Mouse (Mus musculus) cerebellum, adult 2 months (tissue): ENCODE measurements around the gene Unc45b. TPM values are rescaled to one million over a fixed set of nuclear protein-coding genes. Genes with fewer than 3 reads are reported as not detected.

Source experiments
- DNase-seq, 2 experiments: peaks; one replicate each; pipeline ENCODE4 v3.0.0; 2021
- H3K27ac ChIP-seq: fragments of 200-500 bp; 2 replicates; pipeline ENCODE4 v1.5.1; 2012; ENCODE audit warnings: low read length, control low read depth, inconsistent platforms; ENCODE audit not compliant: insufficient read depth
- H3K27me3 ChIP-seq: fragments of 200-500 bp; 2 replicates; pipeline ENCODE4 v1.6.1; 2012; ENCODE audit warnings: inconsistent platforms, mild to moderate bottlenecking, low read length, moderate library complexity; ENCODE audit not compliant: control insufficient read depth, insufficient read depth
- H3K4me1 ChIP-seq: fragments of 200-500 bp; 2 replicates; pipeline ENCODE4 v1.6.1; 2011; ENCODE audit warnings: low read length; ENCODE audit not compliant: control insufficient read depth, insufficient read depth
- H3K4me3 ChIP-seq: fragments of 200-500 bp; replicated peaks from 2 replicates; pipeline ENCODE3; 2011; ENCODE audit warnings: mild to moderate bottlenecking, low read depth, low read length, control low read depth; ENCODE audit not compliant: insufficient read depth
- CTCF ChIP-seq: fragments of 200-500 bp; IDR thresholded peaks from 2 replicates; pipeline ENCODE4 v1.5.1; 2011; ENCODE audit warnings: low read depth, mild to moderate bottlenecking, control low read depth, low read length, moderate library complexity, borderline replicate concordance; ENCODE audit not compliant: insufficient read depth
- POLR2A ChIP-seq: fragments of 200-500 bp; IDR thresholded peaks from 2 replicates; pipeline ENCODE4 v1.6.1; 2011; ENCODE audit warnings: low read length, control low read depth, borderline replicate concordance; ENCODE audit not compliant: insufficient read depth
- WGBS: fragments of 180-500 bp; shearing (Covaris S2); methylation state at CpG from one replicate; pipeline ENCODE4 v1.1.7; 2018; 5-methylcytosine and 5-hydroxymethylcytosine counted together
- polyA plus RNA-seq: library from polyadenylated mRNA; depleted of rRNA; stranded (reverse); fragments of >200 nt; gene quantifications from 2 replicates; pipeline ENCODE4 v1.2.3, GENCODE M21; 2012

Gene Unc45b
- polyA plus RNA-seq, 1 experiment: 1.9 TPM

- TF ChIP-seq POLR2A (no peak), CTCF (no peak)
- Histone ChIP-seq H3K4me1 (no peaks in the 10 kb centered on the region), H3K27me3 (no peaks in the 10 kb centered on the region), H3K4me3 (no peak overlapping the region), H3K27ac (no peak overlapping the region)
- DNase-seq: no peak
- WGBS: 81% methylated on average over 8 of the region's 8 CpGs
Measured at GRCm38 (mm10) chr11:82883180-82883579, 27.2 kb upstream of the Unc45b start.

DNA sequence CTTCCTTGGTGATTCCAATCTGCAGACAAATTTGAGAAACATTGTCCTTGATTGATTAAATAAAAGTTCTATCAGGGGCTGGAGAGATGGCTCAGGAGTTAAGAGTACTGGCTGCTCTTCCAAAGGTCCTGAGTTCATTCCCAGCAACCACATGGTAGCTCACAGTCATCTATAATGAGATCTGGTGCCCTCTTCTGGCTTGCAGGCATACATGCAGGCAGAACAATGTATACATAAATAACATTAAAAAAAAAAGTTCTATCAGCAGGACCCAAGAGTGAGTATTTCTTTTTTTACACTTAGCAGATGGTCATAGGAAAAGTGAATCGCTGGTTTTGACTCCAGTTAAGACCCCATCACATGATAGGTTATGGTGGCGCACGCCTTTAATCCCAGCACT lies 23.8 kb upstream of the Unc45b start:
- no peak overlapping the region for H3K4me3 ChIP-seq
- H3K27me3 ChIP-seq: no peaks in the 10 kb centered on the region
- no peak for DNase-seq
- WGBS: 90% methylated on average over 3 of the region's 3 CpGs
- H3K27ac ChIP-seq: no peak overlapping the region
- TF ChIP-seq POLR2A: no peak
- no peak for TF ChIP-seq CTCF
- peaks cover 4% of the 10 kb centered on the region; the same call in 1 of the 2 replicates for H3K4me1 ChIP-seq

- Histone ChIP-seq H3K4me1 (peaks cover 4% of the 10 kb centered on the region; the same call in 1 of the 2 replicates), H3K27ac (peak overlapping the region; percentile 15; the same call in 1 of the 2 replicates), H3K27me3 (no peaks in the 10 kb centered on the region), H3K4me3 (peak overlapping the region; percentile 30)
- no peak for TF ChIP-seq CTCF
- TF ChIP-seq POLR2A: no peak
- 15% methylated on average over 10 of the region's 10 CpGs for WGBS
- DNase-seq: peak in 1 of 2 experiments; percentile 25
Measured at GRCm38 (mm10) chr11:82888491-82888946, 21.8 kb upstream of the Unc45b start.

DNA sequence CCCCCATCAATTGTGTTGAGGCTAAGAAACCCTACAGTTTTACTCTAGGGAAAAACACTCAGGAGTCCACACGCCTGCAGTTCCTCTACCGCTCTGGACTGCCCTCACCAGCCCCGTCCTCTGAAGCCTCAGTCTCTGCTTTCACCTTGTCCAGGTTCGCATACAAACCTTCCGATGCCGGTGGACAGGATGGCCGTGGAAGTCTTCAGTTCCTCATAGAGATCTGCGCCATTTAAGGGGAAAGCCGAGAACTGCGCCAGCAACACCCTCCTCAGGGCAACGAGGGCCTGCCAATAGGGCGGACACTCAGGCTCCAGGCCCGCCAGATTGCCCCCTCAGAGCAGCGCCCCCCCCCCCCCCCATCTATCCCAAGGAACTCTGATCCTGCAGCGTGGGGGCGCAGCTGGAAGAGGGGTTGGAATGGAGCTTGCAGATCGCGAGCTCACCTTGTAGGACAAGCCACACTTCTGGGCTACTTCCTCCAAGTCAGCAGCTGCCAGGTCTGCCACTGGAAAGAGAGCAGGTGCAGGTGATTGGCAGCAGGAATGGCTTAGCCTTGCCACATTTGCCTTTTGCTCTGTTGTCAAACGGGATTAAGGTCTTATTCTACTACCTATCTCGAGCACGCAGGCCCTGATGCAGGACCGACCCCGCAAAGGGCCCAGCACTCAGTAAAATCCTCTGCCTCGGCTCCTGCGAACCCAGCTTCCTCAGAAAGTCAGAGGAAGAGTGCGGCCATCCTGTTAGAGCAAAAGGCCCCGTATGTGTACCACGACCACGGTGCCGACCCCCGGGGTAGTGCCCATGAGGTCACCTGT lies 20.6 kb upstream of the Unc45b start:
- Histone ChIP-seq H3K27ac (peak overlapping the region; percentile 53), H3K4me3 (peak overlapping the region; percentile 89), H3K27me3 (no peaks in the 10 kb centered on the region), H3K4me1 (peaks cover 4% of the 10 kb centered on the region; the same call in 1 of the 2 replicates)
- DNase-seq: peak in 1 of 2 experiments; percentile 32
- TF ChIP-seq POLR2A (no peak), CTCF (no peak)
- WGBS: 2% methylated on average over 31 of the region's 31 CpGs

DNA sequence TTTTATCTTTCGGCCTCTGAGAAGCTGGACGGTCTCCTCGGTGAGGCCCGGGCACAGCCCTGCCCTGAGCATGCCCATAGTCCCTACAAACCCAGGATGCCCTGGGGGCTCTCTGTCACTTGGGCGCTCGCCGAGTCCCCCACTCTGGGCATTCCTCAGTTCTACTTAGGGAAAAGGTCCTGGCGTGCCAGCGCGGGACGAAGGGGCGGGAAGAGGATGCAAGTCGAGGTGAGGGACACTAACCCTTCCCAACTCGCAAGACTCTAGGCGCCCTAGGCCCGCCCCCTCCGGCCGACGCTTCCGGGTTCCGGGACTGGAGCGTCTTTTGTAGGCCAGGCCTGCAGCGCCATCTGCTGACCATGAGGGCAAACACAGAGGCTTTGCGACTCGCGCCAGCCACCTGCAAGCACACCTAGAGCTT lies 20.0 kb upstream of the Unc45b start, which contains the start of gene Rad51d:
Gene Rad51d, minus strand, starts transcription at position 273 of the 421 bp plus-strand sequence.
- Histone ChIP-seq H3K4me1 (peaks cover 4% of the 10 kb centered on the region; the same call in 1 of the 2 replicates), H3K4me3 (peak within 1 kb of the TSS; percentile 89), H3K27me3 (no peaks in the 10 kb centered on the region), H3K27ac (peak within 1 kb of the TSS; percentile 53)
- peak; percentile 93 to 95 for DNase-seq
- 1% methylated on average over 26 of the region's 26 CpGs for WGBS
- TF ChIP-seq CTCF (peak; percentile 94), POLR2A (peak; percentile 62; the same call in 1 of the 2 replicates)

GRCm38 (mm10) chr11:82891936-82892335 lies 18.4 kb upstream of the Unc45b start, which contains the start of gene Fndc8:
Gene Fndc8 (plus strand): TSS chr11:82892124.
- no peak within 1 kb of the TSS for H3K4me3 ChIP-seq
- no peak for DNase-seq
- no peak within 1 kb of the TSS for H3K27ac ChIP-seq
- peaks cover 4% of the 10 kb centered on the region; the same call in 1 of the 2 replicates for H3K4me1 ChIP-seq
- TF ChIP-seq POLR2A: no peak
- no peak for TF ChIP-seq CTCF
- 58% methylated on average over 7 of the region's 7 CpGs for WGBS
- no peaks in the 10 kb centered on the region for H3K27me3 ChIP-seq

GRCm38 (mm10) chr11:82897478-82897877 lies 12.9 kb upstream of the Unc45b start:
- TF ChIP-seq CTCF (no peak), POLR2A (no peak)
- WGBS: 61% methylated on average over 10 of the region's 10 CpGs
- no peak overlapping the region for H3K27ac ChIP-seq
- DNase-seq: no peak
- H3K4me1 ChIP-seq: no peaks in the 10 kb centered on the region
- H3K27me3 ChIP-seq: no peaks in the 10 kb centered on the region
- no peak overlapping the region for H3K4me3 ChIP-seq

DNA sequence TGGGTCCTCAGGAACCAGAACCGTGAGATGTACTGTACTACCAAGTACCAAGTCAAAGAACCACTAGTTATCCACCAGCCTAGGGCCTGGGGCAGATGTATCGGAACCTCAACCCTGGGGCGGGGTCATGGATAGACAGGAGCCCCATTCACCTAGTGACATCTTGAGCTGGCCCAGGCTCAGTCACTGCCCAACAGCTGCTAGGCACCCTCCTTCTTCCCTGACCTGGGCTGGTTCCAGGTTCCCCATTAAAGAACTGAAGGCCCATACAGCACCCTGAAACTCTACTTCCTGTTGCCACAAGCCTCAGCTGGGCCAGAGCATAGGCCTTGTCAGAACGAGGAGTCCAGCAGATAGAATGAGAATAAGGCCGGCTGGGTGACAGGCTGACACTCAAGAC lies 10.6 kb upstream of the Unc45b start:
- Histone ChIP-seq H3K4me3 (no peak overlapping the region), H3K27me3 (no peaks in the 10 kb centered on the region), H3K4me1 (no peaks in the 10 kb centered on the region), H3K27ac (no peak overlapping the region)
- TF ChIP-seq POLR2A (no peak), CTCF (no peak)
- no peak for DNase-seq
- 91% methylated on average over 5 of the region's 5 CpGs for WGBS
